Mouse (Mus musculus) liver, adult 2 months (tissue): ENCODE data around the gene Cdhr2.

Experiments used
- CTCF ChIP-seq: fragments of 200-500 bp; IDR thresholded peaks from 2 replicates; pipeline ENCODE4 v1.5.1; 2011; ENCODE audit warnings: low read depth, low read length, control low read depth
- POLR2A ChIP-seq: fragments of 200-500 bp; IDR thresholded peaks from 2 replicates; pipeline ENCODE4 v1.6.1; 2011; ENCODE audit warnings: low read length, control low read depth; ENCODE audit not compliant: insufficient read depth; ENCODE audit errors: extremely low read depth

DNA sequence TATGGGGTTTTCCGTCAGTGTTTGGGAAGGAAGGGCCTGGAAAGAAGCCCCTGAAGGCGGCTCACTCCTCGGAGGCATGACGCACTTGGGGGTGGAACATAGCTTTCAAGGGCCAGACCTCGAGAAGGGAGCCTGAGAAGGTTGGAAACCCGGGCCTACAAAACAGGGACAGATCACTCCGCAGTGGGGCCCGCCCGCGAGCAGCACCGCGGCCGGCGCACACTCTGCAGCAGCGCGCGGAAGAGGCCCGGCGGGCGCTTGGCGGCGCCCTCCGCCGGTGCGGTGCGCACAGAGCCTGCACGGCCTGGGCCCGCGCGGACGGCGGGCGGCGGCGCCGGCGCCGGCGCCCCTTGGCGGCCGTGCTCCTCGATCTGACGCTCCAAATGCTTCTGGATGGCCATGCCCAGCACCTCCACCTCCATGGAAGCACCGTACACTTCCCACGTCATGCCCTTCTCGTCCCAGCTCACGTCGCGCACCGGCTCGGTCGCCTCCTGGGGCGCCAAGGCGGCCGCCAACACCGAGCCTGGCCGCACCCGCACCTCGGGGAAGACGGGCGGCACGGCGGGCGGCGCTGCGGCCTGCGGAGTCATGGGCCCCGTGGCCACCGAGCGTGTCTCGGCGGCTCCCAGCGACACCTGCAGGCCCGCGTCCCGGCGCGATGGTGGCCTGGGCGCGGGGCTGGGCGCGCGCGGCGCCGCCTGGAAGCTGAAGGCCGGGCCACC lies 36.4 kb downstream of the Cdhr2 start:
- TF ChIP-seq CTCF (no peak), POLR2A (no peak)
